Mouse (Mus musculus) embryo, embryonic 11 days (tissue): ENCODE results near the gene Gdap1l1.

Experiments
- DNase-seq: peaks from one replicate; pipeline ENCODE4 v3.0.0-alpha.2; 2015

The Gdap1l1 gene

GRCm38 (mm10) chr2:163467585-163467984, 29.3 kb downstream of the Gdap1l1 start:
- DNase-seq = no peak

GRCm38 (mm10) chr2:163468866-163469265, 30.6 kb downstream of the Gdap1l1 start:
- no peak for DNase-seq

GRCm38 (mm10) chr2:163469711-163470110, 31.4 kb downstream of the Gdap1l1 start:
- DNase-seq = no peak

GRCm38 (mm10) chr2:163471136-163471535, 32.9 kb downstream of the Gdap1l1 start:
- no peak for DNase-seq

- no peak for DNase-seq
Measured at GRCm38 (mm10) chr2:163471710-163472465, 33.6 kb downstream of the Gdap1l1 start.

- DNase-seq = peak; percentile 95
Measured at GRCm38 (mm10) chr2:163472466-163472851, 34.2 kb downstream of the Gdap1l1 start, which contains the start of gene Fitm2. Fitm2 (minus strand) TSS chr2:163472629.

GRCm38 (mm10) chr2:163480191-163480825, 42.0 kb downstream of the Gdap1l1 start:
- peak; percentile 43 for DNase-seq

- peak; percentile 68 for DNase-seq
Measured at GRCm38 (mm10) chr2:163481539-163482029, 43.3 kb downstream of the Gdap1l1 start.

- no peak for DNase-seq
Measured at GRCm38 (mm10) chr2:163487360-163487759, 49.1 kb downstream of the Gdap1l1 start.

GRCm38 (mm10) chr2:163489725-163490291, 51.5 kb downstream of the Gdap1l1 start:
- no peak for DNase-seq

GRCm38 (mm10) chr2:163490656-163491055, 52.4 kb downstream of the Gdap1l1 start:
- no peak for DNase-seq

GRCm38 (mm10) chr2:163491351-163491750, 53.1 kb downstream of the Gdap1l1 start:
- DNase-seq = peak; percentile 13

GRCm38 (mm10) chr2:163492018-163492417, 53.7 kb downstream of the Gdap1l1 start, which contains the start of gene R3hdml:
R3hdml (plus strand) TSS chr2:163492318.
- DNase-seq = no peak

- no peak for DNase-seq
Measured at GRCm38 (mm10) chr2:163493031-163493430, 54.8 kb downstream of the Gdap1l1 start.

- no peak for DNase-seq
Measured at GRCm38 (mm10) chr2:163493976-163494375, 55.7 kb downstream of the Gdap1l1 start.

- no peak for DNase-seq
Measured at GRCm38 (mm10) chr2:163494456-163494855, 56.2 kb downstream of the Gdap1l1 start.

- no peak for DNase-seq
Measured at GRCm38 (mm10) chr2:163502219-163502618, 63.9 kb downstream of the Gdap1l1 start.

- no peak for DNase-seq
Measured at GRCm38 (mm10) chr2:163503191-163503590, 64.9 kb downstream of the Gdap1l1 start.
